ENCODE assay signal across 14 mouse cellular contexts in the genomic region with DNA sequence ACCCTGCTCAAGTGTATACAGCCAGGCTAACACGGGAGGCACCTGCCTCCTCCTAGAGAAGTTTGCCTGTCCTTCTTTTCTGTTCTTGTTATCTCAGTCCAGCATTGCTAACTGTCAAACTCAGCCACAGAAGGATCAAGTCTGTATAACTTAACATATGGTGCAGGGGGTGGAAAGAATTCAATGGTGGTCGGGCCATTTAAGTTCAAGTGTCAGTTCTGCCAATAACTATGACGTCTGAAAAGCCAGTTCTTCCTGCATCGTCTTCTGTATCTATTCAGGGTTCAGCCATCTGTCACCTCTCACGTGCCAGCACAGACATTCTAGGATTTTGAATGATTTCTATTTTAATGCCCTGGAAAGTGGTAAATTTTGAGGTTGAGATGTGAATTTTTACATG.
DNase-seq lines count a peak whose midpoint lies in the region; ATAC-seq and TF ChIP-seq lines count a peak whose summit lies in the region.
"Had no signal": no experiment of that assay in that cellular context is flagged by ENCODE, and none has a peak within 500 bp of the region (broad histone marks: within the 10 kb centered on the region; RNA-seq: fewer than 3 reads in every experiment).

No protein-coding gene starts in this region.

- H3K4me1 ChIP-seq in forebrain, embryonic 14.5 days (ENCODE audit: control insufficient read depth, insufficient read depth, low read length): peaks cover 17% of the 10 kb centered on the region
- peaks cover 13% of the 10 kb centered on the region for H3K4me1 ChIP-seq in forebrain, embryonic 16.5 days (replicated peaks; ENCODE audit: control insufficient read depth, insufficient read depth, low read length)

- TF ChIP-seq POLR2A in brain, embryonic 14.5 days (IDR thresholded peaks at IDR 0.05; ENCODE audit: borderline replicate concordance, extremely low read depth, insufficient read depth, insufficient read length, poor library complexity, severe bottlenecking): no peak

- no peak overlapping the region for H3K4me2 ChIP-seq in forebrain, embryonic 14.5 days (ENCODE audit: low read length)
- no peak overlapping the region for H3K4me2 ChIP-seq in forebrain, embryonic 16.5 days (ENCODE audit: low read length)
- H3K4me2 ChIP-seq: lung, embryonic 15.5 days had no signal

- no peaks in the 10 kb centered on the region for H3K36me3 ChIP-seq in forebrain, embryonic 14.5 days (ENCODE audit: control insufficient read depth, insufficient read depth, low read length)
- H3K36me3 ChIP-seq in forebrain, embryonic 16.5 days (ENCODE audit: control insufficient read depth, insufficient read depth): no peaks in the 10 kb centered on the region
- H3K36me3 ChIP-seq: heart, embryonic 10.5 days; lung, embryonic 15.5 days had no signal

- H3K27me3 ChIP-seq in forebrain, embryonic 14.5 days (replicated peaks; ENCODE audit: control insufficient read depth, insufficient read depth, low read length): no peaks in the 10 kb centered on the region
- no peaks in the 10 kb centered on the region for H3K27me3 ChIP-seq in forebrain, embryonic 16.5 days (replicated peaks; ENCODE audit: control insufficient read depth, insufficient read depth, low read length)
- H3K27me3 ChIP-seq: lung, embryonic 15.5 days had no signal

- H3K9me3 ChIP-seq in forebrain, embryonic 14.5 days (replicated peaks; ENCODE audit: control insufficient read depth, low read length): no peaks in the 10 kb centered on the region
- H3K9me3 ChIP-seq in forebrain, embryonic 16.5 days (ENCODE audit: control insufficient read depth, low read length): no peaks in the 10 kb centered on the region
- H3K9me3 ChIP-seq: heart, embryonic 10.5 days; lung, embryonic 15.5 days; megakaryocyte, embryonic 14.5 days had no signal

- TF ChIP-seq CTCF in brain, embryonic 14.5 days (IDR thresholded peaks at IDR 0.05; ENCODE audit: borderline replicate concordance, extremely low read depth, insufficient read depth, insufficient read length): no peak

- ATAC-seq in forebrain, embryonic 14.5 days: no peak
- no peak for ATAC-seq in forebrain, embryonic 16.5 days

- peak; percentile 16 for DNase-seq in forebrain, embryonic 14.5 days (ENCODE audit: low spot score)
- DNase-seq in brain, embryonic 14.5 days (ENCODE audit: low read depth): peak; percentile 19
- DNase-seq in frontal cortex, postnatal 36 days (ENCODE audit: low spot score in 2 of 2): peak; percentile 46 to 87
- DNase-seq in right cerebral cortex, adult 2 months (ENCODE audit: low spot score in 2 of 2): peak; percentile 31 to 47
- no peak for DNase-seq in neural tube, embryonic 10.5 days (ENCODE audit: extremely low spot score, low spot score)
- DNase-seq in kidney, adult 11 months: no peak
- DNase-seq in thymus, postnatal 36 days: no peak
- DNase-seq: adrenal gland, postnatal 10 days; heart, postnatal 36 days; liver had no signal

- H3K9ac ChIP-seq in forebrain, embryonic 14.5 days (ENCODE audit: low read length): no peak overlapping the region
- no peak overlapping the region for H3K9ac ChIP-seq in forebrain, embryonic 16.5 days (replicated peaks; ENCODE audit: low read depth, low read length)
- H3K9ac ChIP-seq: lung, embryonic 15.5 days had no signal

- H3K27ac ChIP-seq in forebrain, embryonic 14.5 days (ENCODE audit: low read depth, low read length): no peak overlapping the region
- no peak overlapping the region for H3K27ac ChIP-seq in forebrain, embryonic 16.5 days (ENCODE audit: low read length)
- H3K27ac ChIP-seq: heart, embryonic 10.5 days; lung, embryonic 15.5 days had no signal

- no peak overlapping the region for H3K4me3 ChIP-seq in forebrain, embryonic 14.5 days (ENCODE audit: low read depth, low read length)
- H3K4me3 ChIP-seq in forebrain, embryonic 16.5 days (replicated peaks; ENCODE audit: low read length): no peak overlapping the region
- H3K4me3 ChIP-seq: heart, embryonic 10.5 days; lung, embryonic 15.5 days; megakaryocyte, embryonic 14.5 days had no signal

- 77% methylated on average over 5 of the region's 5 CpGs for WGBS in forebrain, embryonic 14.5 days
- WGBS in forebrain, embryonic 16.5 days: 61% methylated on average over 5 of the region's 5 CpGs

Comparison
In these comparisons a context has a peak if more than half of its experiments do, and no peak if none do; other contexts are left out.
1. DNase-seq: peak in forebrain, embryonic 14.5 days (single experiment), brain, embryonic 14.5 days (single experiment), frontal cortex, postnatal 36 days (2 of 2) and right cerebral cortex, adult 2 months (2 of 2); none in neural tube, embryonic 10.5 days (single experiment), kidney, adult 11 months (single experiment) and thymus, postnatal 36 days (0 of 2).